Mouse (Mus musculus) G1E-ER4 (cell line): ENCODE results near the gene Pycr2. TPM values are rescaled to one million over a fixed set of nuclear protein-coding genes. Genes with fewer than 3 reads are reported as not detected.

ENCODE experiments used
- GATA1 ChIP-seq: IDR thresholded peaks from one replicate; pipeline ENCODE4 v1.8.0; 2012; ENCODE audit warnings: low read length, inconsistent platforms
- polyA plus RNA-seq: library from polyadenylated mRNA; stranded (reverse); fragments of >175 nt; gene quantifications from 2 replicates; pipeline ENCODE4 v1.2.3, GENCODE M21; 2012

Gene Pycr2
- polyA plus RNA-seq: 175 and 215 TPM in 2 replicates

GRCm38 (mm10) chr1:180904039-180904814 is at the start of gene Pycr2:
Gene Pycr2, plus strand, starts transcription at chr1:180904293.
- TF ChIP-seq GATA1: no peak

DNA sequence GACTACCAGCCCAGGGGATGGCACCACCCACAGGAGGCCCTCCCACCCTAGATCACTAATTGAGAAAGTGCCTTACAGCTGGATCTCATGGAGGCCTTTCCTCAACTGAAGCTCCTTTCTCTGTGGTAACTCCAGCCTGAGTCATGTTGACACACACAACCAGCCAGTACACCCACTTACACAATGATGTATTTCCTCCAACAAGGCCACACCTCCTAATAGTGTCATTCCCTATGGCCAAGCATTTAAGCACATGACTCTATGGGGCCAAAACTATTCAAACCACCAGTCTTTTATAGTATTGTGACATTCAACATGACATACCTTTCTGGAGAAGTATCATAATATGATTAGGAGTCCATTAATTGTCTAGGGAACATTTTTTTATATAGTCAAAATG is 45.3 kb upstream of the Pycr2 start:
- no peak for TF ChIP-seq GATA1

DNA sequence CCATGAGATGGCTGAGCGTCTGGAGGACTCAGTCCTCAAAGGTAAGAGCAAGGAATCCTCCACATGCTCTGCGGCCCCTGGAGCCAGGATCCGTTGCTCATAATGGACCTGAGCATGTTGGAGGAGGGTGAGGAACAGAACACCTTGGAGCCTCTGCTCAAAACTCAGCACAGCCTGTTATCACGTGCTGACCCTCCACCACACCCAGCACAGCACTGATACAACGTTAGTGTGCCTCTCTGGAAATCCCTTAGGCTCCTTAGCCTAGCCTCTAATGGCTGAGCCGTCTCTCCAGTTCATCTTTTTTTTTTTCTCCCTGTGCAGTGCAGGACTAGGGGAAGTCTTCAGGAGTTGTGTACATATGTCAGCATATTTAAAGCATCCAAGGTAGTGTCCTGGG is 44.1 kb upstream of the Pycr2 start:
- TF ChIP-seq GATA1: no peak

DNA sequence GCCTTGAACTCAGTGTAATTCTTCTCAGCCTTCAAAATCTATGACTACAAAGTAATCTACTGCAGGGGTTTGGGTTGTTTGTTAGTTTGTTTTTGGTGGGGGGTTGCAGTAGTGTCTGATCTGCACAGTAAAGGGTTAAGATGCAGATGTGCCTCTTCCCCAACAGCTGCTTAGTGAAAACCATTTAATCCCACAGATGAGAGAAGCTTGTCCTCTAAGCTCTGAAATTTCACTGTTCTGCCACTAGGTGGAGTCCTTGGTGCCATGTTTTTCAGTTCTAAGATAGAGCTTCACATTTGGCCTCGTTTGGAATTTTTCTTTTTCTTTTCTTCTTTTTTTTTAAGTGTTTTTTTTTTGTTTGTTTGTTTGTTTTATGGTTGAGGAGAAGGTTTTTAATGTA is 40.5 kb upstream of the Pycr2 start:
- TF ChIP-seq GATA1: no peak

GRCm38 (mm10) chr1:180866001-180866400 is 38.1 kb upstream of the Pycr2 start:
- no peak for TF ChIP-seq GATA1

DNA sequence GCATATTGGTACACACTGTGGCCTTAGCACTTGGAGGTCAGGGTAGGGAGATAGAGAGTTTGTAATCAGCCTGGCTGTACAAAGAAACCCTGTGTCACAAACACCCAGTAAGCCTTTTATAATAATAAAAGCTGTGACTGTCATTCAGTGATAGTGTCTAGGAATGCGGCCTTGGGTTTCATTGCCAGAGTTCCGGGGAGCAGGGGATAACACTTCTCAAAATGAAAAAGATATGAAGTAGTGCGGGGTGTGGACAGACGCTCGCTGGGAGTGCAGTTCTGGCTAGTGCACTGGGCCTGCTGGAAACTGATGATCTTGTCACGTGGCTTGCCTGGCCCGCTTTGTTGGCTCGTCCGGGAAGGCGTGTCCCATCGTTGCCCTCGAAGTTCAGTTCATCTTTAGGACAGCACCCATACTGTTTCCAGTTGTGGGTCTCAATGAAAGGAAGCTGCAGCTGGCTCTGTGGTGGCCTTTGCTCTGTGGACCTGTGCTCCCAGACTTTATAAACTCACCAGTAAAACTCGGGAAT is 33.9 kb upstream of the Pycr2 start:
- TF ChIP-seq GATA1: no peak

GRCm38 (mm10) chr1:180873861-180874484 is 30.1 kb upstream of the Pycr2 start:
- no peak for TF ChIP-seq GATA1

DNA sequence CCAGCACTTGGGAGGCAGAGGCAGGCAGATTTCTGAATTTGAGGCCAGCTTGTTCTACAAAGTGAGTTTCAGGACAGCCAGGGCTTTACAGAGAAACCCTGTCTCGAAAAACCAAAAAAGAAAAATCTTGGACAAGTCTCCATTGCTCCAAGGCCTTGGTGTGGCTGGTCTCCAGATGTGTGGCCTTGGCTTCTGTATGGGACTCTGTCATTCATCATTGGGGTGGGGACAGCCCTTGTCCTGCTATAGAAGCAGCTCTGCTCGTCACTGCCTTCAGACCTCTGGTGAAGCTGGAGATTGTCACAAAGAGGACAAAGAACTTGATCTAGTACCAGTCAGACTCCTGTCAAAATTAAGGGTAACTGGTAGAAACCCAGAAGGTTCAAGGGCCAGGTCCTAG is 29.5 kb upstream of the Pycr2 start:
- TF ChIP-seq GATA1: no peak

DNA sequence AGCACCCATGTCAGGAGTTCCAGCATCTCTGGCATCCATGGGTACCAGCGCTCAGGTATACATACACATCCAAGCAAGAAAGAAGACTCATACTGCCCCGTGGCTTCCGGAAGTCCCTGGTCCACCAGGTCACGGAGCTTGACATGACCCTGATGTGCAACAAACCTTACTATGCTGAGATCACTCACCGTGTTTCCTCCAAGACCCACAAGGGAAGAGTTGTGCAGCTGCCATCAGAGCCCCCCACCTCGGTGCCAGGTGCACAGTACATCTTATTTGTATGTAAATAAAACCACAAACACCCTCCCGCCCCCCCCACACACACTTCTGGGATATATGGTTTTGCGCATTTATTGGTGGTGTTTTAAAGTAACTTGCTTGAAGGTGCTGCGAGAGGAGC is 29.0 kb upstream of the Pycr2 start:
- no peak for TF ChIP-seq GATA1

- no peak for TF ChIP-seq GATA1
Observed at GRCm38 (mm10) chr1:180877466-180877865, 26.6 kb upstream of the Pycr2 start.

DNA sequence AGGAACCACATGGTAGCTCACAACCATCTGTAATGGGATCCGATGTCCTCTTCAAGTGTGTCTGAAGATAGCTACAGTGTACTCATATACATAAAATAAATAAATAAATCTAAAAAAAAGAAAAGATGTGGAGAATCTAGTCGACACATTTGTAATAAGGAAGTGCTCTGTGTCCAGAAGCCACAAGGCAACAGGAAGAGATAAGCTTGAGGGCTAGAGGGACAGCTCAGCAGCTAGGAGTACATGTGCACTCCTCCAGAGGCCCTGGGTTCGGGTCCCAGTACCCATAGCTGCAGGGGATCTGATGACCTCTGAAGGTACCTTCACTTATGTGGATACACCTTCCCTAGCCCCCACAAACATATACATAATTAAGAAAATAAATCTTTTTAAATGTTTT is 22.3 kb upstream of the Pycr2 start:
- no peak for TF ChIP-seq GATA1

DNA sequence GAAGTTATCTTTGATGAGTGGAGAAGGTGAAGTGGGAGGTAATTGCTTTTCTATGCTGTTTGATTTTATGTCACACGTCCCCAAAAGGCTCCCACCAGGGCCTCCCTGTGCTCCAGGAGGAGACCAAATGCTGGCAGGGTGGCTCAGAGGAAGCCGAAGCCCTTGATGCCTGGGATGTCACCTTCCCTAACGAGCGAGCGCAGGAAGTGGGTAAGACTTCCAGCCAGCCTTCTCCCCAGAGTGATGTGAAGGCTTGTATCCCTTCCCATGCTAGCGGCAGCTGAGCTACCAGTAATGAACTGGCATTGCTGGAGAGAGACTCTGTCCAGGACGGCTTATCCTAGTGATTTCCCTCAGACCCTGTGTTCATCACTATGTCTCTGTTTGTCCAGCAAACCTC is 20.4 kb upstream of the Pycr2 start:
- no peak for TF ChIP-seq GATA1

GRCm38 (mm10) chr1:180884484-180884883 is 19.6 kb upstream of the Pycr2 start:
- TF ChIP-seq GATA1: no peak

GRCm38 (mm10) chr1:180888556-180889042 is 15.5 kb upstream of the Pycr2 start:
- no peak for TF ChIP-seq GATA1

DNA sequence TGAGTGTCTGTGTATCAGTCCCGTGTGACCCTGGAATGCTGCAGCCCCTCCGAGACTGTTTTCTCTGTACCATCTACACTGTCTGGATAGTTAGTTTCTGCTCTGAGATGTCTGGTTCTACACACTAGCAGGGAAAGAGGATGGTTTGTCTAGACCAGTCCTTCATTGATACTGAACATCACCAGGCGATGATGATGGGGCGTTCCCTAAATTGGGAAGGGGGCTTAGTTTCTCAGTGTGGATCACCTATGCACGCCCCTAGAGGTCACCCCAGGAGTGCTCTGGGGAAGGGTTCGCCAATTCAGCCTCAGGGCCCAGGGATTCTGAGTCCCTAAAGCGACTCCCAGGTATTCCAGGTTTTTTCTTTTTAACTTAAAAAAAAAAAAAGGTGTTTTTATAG is 14.9 kb upstream of the Pycr2 start:
- no peak for TF ChIP-seq GATA1

DNA sequence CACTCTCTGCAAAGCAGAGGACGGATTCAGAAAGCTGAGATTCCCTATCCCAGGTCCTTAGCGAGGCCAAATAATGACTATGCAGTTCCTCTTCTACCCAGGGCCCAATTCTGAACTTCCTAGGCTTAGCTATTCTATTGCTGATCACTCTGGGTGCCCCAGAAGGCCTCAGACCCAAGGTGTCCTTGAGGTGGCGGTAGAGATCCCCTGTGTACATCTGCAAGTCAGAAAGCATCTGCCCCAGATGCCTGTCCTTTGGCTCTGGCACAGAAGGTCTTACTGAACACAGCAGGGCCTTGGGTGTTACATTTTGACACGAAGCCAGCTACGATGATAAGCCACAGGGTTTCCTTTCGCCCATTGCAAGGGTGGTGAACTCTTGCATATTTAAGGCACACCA is 14.3 kb upstream of the Pycr2 start:
- no peak for TF ChIP-seq GATA1

DNA sequence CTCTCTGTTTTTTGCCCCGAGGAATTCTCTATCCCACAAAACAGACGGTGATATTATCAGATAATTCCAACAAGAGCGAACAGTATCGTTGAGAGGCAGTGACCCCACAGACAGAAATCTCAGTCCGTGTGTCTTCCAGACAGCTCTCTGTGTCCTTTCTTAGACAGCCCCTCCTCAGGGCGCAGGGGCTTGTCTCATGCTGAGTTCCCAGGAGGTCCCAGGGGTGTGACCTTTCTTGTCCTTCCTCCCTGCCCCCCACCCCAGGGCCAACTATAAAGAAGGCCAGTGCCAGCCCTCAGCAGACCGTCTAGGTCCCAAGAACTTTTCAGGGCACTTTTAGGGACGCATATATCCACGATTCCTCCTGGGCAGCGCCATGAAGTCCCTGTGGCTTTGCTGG is 11.3 kb upstream of the Pycr2 start, which contains the start of gene Lefty2:
Gene Lefty2, plus strand, starts transcription at position 301 of the 400 bp plus-strand sequence.
- no peak for TF ChIP-seq GATA1

DNA sequence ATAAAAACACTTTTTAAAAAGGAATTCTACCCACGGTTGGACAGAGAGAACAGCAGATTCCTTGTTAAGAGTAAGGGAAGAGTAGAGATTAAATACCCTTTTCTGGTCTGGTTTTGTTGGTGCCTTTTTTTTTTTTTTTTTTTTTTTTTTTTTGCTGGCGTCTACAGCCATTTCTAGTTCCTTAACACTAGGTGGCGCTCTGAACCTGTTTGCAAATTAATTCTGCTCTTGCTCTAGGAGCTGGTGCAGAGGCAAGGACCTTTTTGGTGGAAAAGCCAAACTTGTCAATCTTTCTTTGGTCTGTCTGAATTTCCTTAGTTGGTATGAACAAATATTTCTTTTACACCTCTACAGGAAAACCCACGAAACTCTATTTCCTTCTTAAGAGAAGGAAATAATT is 3.0 kb upstream of the Pycr2 start:
- TF ChIP-seq GATA1: no peak
